Mouse (Mus musculus): ENCODE measurements at regions not wholly inside any gene's neighbourhood (a gene's known extent, or its start where the extent isn't known, plus 50 kb on each side); places are given as distances from the start of the nearest gene placed in this dataset.

DNA sequence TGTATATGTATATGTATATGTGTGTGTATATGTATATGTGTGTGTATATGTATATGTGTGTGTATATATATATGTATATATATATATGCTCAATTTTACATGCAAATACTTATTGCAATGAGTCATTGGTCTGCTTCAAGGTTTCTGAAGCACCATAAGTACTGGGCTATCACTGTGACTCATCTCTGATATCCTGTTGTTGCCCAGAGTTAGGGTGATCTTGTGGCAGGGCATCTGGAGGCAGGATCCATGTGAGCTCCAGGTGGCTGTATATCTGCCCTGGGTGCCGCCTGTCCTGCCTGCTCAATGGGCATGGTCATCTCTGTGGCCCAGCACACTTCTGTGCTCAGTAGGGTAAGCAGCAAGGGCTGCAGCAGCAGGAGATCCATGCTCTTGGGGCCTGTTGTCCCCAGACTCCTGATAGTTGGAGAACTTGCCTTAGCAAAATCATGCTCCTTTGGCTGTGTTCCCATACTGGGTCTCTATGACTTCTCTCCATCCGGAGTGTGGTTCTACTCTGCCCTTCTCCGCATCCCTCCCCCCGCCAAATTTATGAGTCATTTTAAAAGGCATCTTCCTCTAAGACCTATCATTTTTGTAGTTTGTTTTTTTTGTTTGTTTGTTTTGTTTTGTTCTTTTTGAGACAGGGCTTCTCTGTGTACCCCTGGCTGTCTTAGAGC, 356.1 kb downstream of the Hace1 start:
- H3K79me2 ChIP-seq (replicated peaks; ENCODE audit: control insufficient read depth, insufficient read depth, low read length) = no peaks in the 10 kb centered on the region
- H3K4me3 ChIP-seq = no peak overlapping the region
- no peaks in the 10 kb centered on the region for H3K36me3 ChIP-seq (ENCODE audit: control insufficient read depth, insufficient read depth, low read length)
- intact Hi-C loops (cut with DNase I) = no loop called here
- no peak overlapping the region for H3K9ac ChIP-seq (ENCODE audit: low read depth, low read length)
- TF ChIP-seq EP300 (IDR thresholded peaks at IDR 0.05; ENCODE audit: insufficient read depth, low read depth, low read length) = no peak
- TF ChIP-seq CTCF (IDR thresholded peaks at IDR 0.05) = no peak
- TF ChIP-seq POLR2A (IDR thresholded peaks at IDR 0.05; ENCODE audit: insufficient read depth, low read depth, low read length) = no peak
- WGBS = 86% methylated on average over 4 of the region's 4 CpGs
- H3K4me1 ChIP-seq (ENCODE audit: control insufficient read depth, insufficient read depth, low read length) = no peaks in the 10 kb centered on the region
- H3K27ac ChIP-seq = no peak overlapping the region
- no peaks in the 10 kb centered on the region for H3K27me3 ChIP-seq (ENCODE audit: control insufficient read depth, insufficient read depth, low read length)
- no peak for DNase-seq

GRCm38 (mm10) chr10:45957686-45958085, 380.1 kb downstream of the Hace1 start:
- Histone ChIP-seq H3K9ac (ENCODE audit: low read depth, low read length) (no peak overlapping the region), H3K79me2 (replicated peaks; ENCODE audit: control insufficient read depth, insufficient read depth, low read length) (no peaks in the 10 kb centered on the region), H3K36me3 (ENCODE audit: control insufficient read depth, insufficient read depth, low read length) (no peaks in the 10 kb centered on the region), H3K27me3 (ENCODE audit: control insufficient read depth, insufficient read depth, low read length) (no peaks in the 10 kb centered on the region), H3K4me3 (no peak overlapping the region), H3K27ac (no peak overlapping the region), H3K4me1 (ENCODE audit: control insufficient read depth, insufficient read depth, low read length) (no peaks in the 10 kb centered on the region)
- no peak for TF ChIP-seq CTCF (IDR thresholded peaks at IDR 0.05)
- TF ChIP-seq EP300 (IDR thresholded peaks at IDR 0.05; ENCODE audit: insufficient read depth, low read depth, low read length) = no peak
- no peak for DNase-seq
- intact Hi-C loops (cut with DNase I) = no loop called here

DNA sequence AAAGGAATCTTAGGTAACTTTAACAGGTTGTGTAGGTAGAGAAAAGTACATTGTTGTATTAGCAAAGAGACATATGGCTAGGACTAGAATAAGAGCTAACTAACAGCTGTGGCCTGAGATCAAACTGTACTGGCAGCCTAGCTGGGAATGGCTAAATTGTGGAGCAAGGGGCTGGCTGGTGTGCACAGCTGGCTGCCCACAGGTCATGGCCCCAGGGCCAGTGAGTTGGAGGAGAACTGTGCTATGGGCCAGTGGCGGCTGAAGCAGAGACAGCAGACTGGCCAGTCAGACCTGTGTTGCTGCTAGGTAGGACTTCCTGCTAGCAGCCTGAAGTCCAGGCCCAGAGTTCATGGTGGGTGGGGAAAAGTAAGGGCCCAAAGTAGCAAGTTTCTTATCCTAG, 394.6 kb downstream of the Hace1 start:
- TF ChIP-seq POLR2A (IDR thresholded peaks at IDR 0.05; ENCODE audit: insufficient read depth, low read depth, low read length) (no peak), CTCF (IDR thresholded peaks at IDR 0.05) (no peak), EP300 (IDR thresholded peaks at IDR 0.05; ENCODE audit: insufficient read depth, low read depth, low read length) (no peak)
- Histone ChIP-seq H3K36me3 (ENCODE audit: control insufficient read depth, insufficient read depth, low read length) (no peaks in the 10 kb centered on the region), H3K4me1 (ENCODE audit: control insufficient read depth, insufficient read depth, low read length) (no peaks in the 10 kb centered on the region), H3K27me3 (ENCODE audit: control insufficient read depth, insufficient read depth, low read length) (no peaks in the 10 kb centered on the region), H3K27ac (no peak overlapping the region), H3K79me2 (replicated peaks; ENCODE audit: control insufficient read depth, insufficient read depth, low read length) (no peaks in the 10 kb centered on the region), H3K9ac (ENCODE audit: low read depth, low read length) (no peak overlapping the region), H3K4me3 (no peak overlapping the region)
- DNase-seq = no peak
- 79% methylated on average over 1 of the region's 1 CpGs for WGBS
- intact Hi-C loops (cut with DNase I) = no loop called here

GRCm38 (mm10) chr10:45982731-45983274, 405.2 kb downstream of the Hace1 start:
- Histone ChIP-seq H3K4me1 (ENCODE audit: control insufficient read depth, insufficient read depth, low read length) (no peaks in the 10 kb centered on the region), H3K79me2 (replicated peaks; ENCODE audit: control insufficient read depth, insufficient read depth, low read length) (no peaks in the 10 kb centered on the region), H3K27ac (no peak overlapping the region), H3K4me3 (no peak overlapping the region), H3K9ac (ENCODE audit: low read depth, low read length) (no peak overlapping the region), H3K36me3 (ENCODE audit: control insufficient read depth, insufficient read depth, low read length) (no peaks in the 10 kb centered on the region), H3K27me3 (ENCODE audit: control insufficient read depth, insufficient read depth, low read length) (no peaks in the 10 kb centered on the region)
- WGBS = 46% methylated on average over 4 of the region's 4 CpGs
- intact Hi-C loops (cut with DNase I) = no loop called here
- no peak for DNase-seq
- TF ChIP-seq POLR2A (IDR thresholded peaks at IDR 0.05; ENCODE audit: insufficient read depth, low read depth, low read length) (no peak), EP300 (IDR thresholded peaks at IDR 0.05; ENCODE audit: insufficient read depth, low read depth, low read length) (no peak), CTCF (IDR thresholded peaks at IDR 0.05) (no peak)

DNA sequence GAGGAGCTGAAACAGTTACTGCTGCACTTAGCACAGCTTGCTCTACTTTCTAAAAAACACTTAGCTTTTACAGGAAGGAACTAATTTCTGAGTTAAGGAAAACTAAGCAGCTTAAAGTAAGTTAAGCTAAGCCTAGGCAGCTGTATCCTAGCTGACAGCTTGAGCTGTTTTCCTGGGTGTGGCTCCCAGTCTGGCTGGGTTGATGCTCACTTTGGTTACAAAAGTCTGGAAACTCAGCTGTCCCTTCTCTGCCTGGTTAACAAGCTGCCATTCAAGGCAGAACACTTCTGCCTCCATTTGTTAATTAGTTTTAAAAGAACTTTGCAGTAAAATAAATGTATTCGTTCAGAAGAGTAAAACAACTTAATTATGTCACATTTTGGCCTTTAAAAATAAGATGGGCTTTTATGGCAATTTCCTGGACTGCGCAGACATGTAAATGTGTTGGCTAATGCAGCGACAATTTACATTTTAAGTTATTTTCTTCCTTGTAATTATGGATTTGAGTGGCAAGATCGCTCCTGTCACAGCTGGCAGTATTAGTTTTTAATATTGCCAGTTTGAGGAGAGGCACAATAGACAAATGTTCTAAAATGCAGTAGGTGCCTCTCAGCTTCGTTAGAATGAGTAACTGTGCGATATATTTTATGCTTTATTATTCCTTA, 406.2 kb downstream of the Hace1 start:
- DNase-seq = no peak
- 84% methylated on average over 6 of the region's 6 CpGs for WGBS
- Histone ChIP-seq H3K27ac (no peak overlapping the region), H3K36me3 (ENCODE audit: control insufficient read depth, insufficient read depth, low read length) (no peaks in the 10 kb centered on the region), H3K9ac (ENCODE audit: low read depth, low read length) (no peak overlapping the region), H3K4me1 (ENCODE audit: control insufficient read depth, insufficient read depth, low read length) (no peaks in the 10 kb centered on the region), H3K79me2 (replicated peaks; ENCODE audit: control insufficient read depth, insufficient read depth, low read length) (no peaks in the 10 kb centered on the region), H3K4me3 (no peak overlapping the region), H3K27me3 (ENCODE audit: control insufficient read depth, insufficient read depth, low read length) (no peaks in the 10 kb centered on the region)
- intact Hi-C loops (cut with DNase I) = no loop called here
- no peak for TF ChIP-seq POLR2A (IDR thresholded peaks at IDR 0.05; ENCODE audit: insufficient read depth, low read depth, low read length)
- no peak for TF ChIP-seq EP300 (IDR thresholded peaks at IDR 0.05; ENCODE audit: insufficient read depth, low read depth, low read length)
- no peak for TF ChIP-seq CTCF (IDR thresholded peaks at IDR 0.05)

DNA sequence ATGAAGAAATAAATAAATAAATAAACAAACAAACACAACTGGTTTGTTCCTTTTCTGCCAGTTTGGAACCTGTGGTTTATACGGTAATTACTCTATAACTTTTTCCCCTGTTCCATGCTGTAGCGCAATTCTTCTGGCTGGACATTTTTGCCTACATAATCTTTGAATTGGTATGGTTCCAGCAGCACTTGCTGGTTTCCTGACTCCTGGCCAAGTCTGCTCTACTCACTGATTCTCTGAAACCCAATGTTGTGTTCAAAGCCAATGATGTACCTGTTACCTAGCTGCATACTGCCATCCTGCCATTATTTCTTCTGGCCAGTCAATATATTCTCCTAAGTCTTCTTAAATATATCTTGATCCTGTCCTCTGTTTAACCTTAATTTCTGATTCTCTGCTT, 408.7 kb downstream of the Hace1 start:
- intact Hi-C loops (cut with DNase I) = no loop called here
- Histone ChIP-seq H3K9ac (ENCODE audit: low read depth, low read length) (no peak overlapping the region), H3K36me3 (ENCODE audit: control insufficient read depth, insufficient read depth, low read length) (no peaks in the 10 kb centered on the region), H3K4me1 (ENCODE audit: control insufficient read depth, insufficient read depth, low read length) (no peaks in the 10 kb centered on the region), H3K27me3 (ENCODE audit: control insufficient read depth, insufficient read depth, low read length) (no peaks in the 10 kb centered on the region), H3K27ac (no peak overlapping the region), H3K4me3 (no peak overlapping the region), H3K79me2 (replicated peaks; ENCODE audit: control insufficient read depth, insufficient read depth, low read length) (no peaks in the 10 kb centered on the region)
- no peak for DNase-seq
- no peak for TF ChIP-seq POLR2A (IDR thresholded peaks at IDR 0.05; ENCODE audit: insufficient read depth, low read depth, low read length)
- no peak for TF ChIP-seq CTCF (IDR thresholded peaks at IDR 0.05)
- no peak for TF ChIP-seq EP300 (IDR thresholded peaks at IDR 0.05; ENCODE audit: insufficient read depth, low read depth, low read length)
- WGBS = 71% methylated on average over 2 of the region's 2 CpGs

Data from heart, adult 2 months (tissue).